Mouse (Mus musculus) CH12.LX (cell line): ENCODE measurements around the gene Sf3b3. TPM values are rescaled to one million over a fixed set of nuclear protein-coding genes. Genes with fewer than 3 reads are reported as not detected.
A peak's percentile ranks its signal among the peaks of the same experiment; 100 is the strongest.

Experiments used
- DNase-seq: peaks from one replicate; pipeline ENCODE4 v3.0.0-alpha.2; 2013; ENCODE audit errors: extremely low read depth
- H3K27ac ChIP-seq: 2 replicates; pipeline ENCODE4 v1.5.1; 2012; ENCODE audit warnings: low read depth, mild to moderate bottlenecking, control low read depth, moderate library complexity; ENCODE audit not compliant: insufficient read depth
- H3K27me3 ChIP-seq: replicated peaks from 2 replicates; pipeline ENCODE3; 2012; ENCODE audit warnings: inconsistent platforms
- H3K36me3 ChIP-seq, 2 experiments: replicated peaks in 1 of 2; 2 replicates each; pipeline versions ENCODE3 to v1.6.1; 2012; ENCODE audit warnings: inconsistent platforms in 1 of 2, low read length in 1 of 2, mild to moderate bottlenecking in 1 of 2, mixed read lengths in 1 of 2, moderate library complexity in 1 of 2; ENCODE audit not compliant: control insufficient read depth in 1 of 2, insufficient read depth in 1 of 2
- H3K4me1 ChIP-seq, 2 experiments: 2 replicates each; pipeline ENCODE4 v1.6.1; 2012; ENCODE audit warnings: inconsistent platforms in 1 of 2, moderate library complexity in 1 of 2; ENCODE audit not compliant: insufficient read depth in 2 of 2, control insufficient read depth in 1 of 2
- H3K4me2 ChIP-seq: 2 replicates; pipeline ENCODE4 v1.6.1; 2012; ENCODE audit warnings: low read depth, mild to moderate bottlenecking, control low read depth; ENCODE audit not compliant: poor library complexity, insufficient read depth, severe bottlenecking
- H3K4me3 ChIP-seq, 3 experiments: fragments of 150-350 bp in 1 of 3; sonication (generic) in 1 of 3; replicated peaks in 1 of 3; 2 replicates each; pipeline versions ENCODE3 to v1.5.1; 2011 to 2012; ENCODE audit warnings: low read depth in 2 of 3, low read length in 2 of 3, mild to moderate bottlenecking in 2 of 3, moderate library complexity in 2 of 3, control low read depth in 1 of 3, improper control_type of control experiment in 1 of 3, inconsistent platforms in 1 of 3, mixed read lengths in 1 of 3; ENCODE audit not compliant: poor library complexity in 1 of 3
- H3K79me2 ChIP-seq: replicated peaks from 2 replicates; pipeline ENCODE4 v1.6.1; 2012; ENCODE audit warnings: mild to moderate bottlenecking, moderate library complexity; ENCODE audit not compliant: control insufficient read depth, poor library complexity, insufficient read depth, severe bottlenecking; ENCODE audit errors: extremely low read depth
- H3K9ac ChIP-seq: 2 replicates; pipeline ENCODE4 v1.6.1; 2012; ENCODE audit warnings: low read depth, mild to moderate bottlenecking, control low read depth, moderate library complexity; ENCODE audit not compliant: insufficient read depth
- H3K9me3 ChIP-seq: replicated peaks from 2 replicates; pipeline ENCODE3; 2012; ENCODE audit warnings: low read length, inconsistent platforms, mixed read lengths
- CHD1 ChIP-seq: IDR thresholded peaks from 2 replicates; pipeline ENCODE4 v1.6.1; 2012; ENCODE audit warnings: low read depth, low read length, improper control_type of control experiment, inconsistent platforms
- CTCF ChIP-seq, 2 experiments: IDR thresholded peaks in 1 of 2; conservative IDR thresholded peaks in 1 of 2; 2 replicates each; pipeline ENCODE4 v1.5.1; 2011 to 2012; ENCODE audit warnings: low read depth in 2 of 2, low read length in 2 of 2, improper control_type of control experiment in 1 of 2, inconsistent platforms in 1 of 2, mild to moderate bottlenecking in 1 of 2, moderate library complexity in 1 of 2
- E2F4 ChIP-seq: IDR thresholded peaks from 2 replicates; pipeline ENCODE4 v1.6.1; 2011; ENCODE audit warnings: low read depth, low read length, improper control_type of control experiment; ENCODE audit not compliant: insufficient replicate concordance
- ELF1 ChIP-seq: IDR thresholded peaks from 2 replicates; pipeline ENCODE4 v1.6.1; 2014; ENCODE audit warnings: low read depth, mild to moderate bottlenecking, inconsistent platforms, low read length, improper control_type of control experiment
- ETS1 ChIP-seq: conservative IDR thresholded peaks from 2 replicates; pipeline ENCODE4 v1.6.1; 2012; ENCODE audit warnings: low read depth, mild to moderate bottlenecking, inconsistent platforms, low read length, improper control_type of control experiment, moderate library complexity
- GABPA ChIP-seq: IDR thresholded peaks from 2 replicates; pipeline ENCODE4 v1.6.1; 2012; ENCODE audit warnings: low read depth, low read length, improper control_type of control experiment, inconsistent platforms; ENCODE audit not compliant: insufficient replicate concordance
- HCFC1 ChIP-seq: IDR thresholded peaks from 2 replicates; pipeline ENCODE4 v1.6.1; 2012; ENCODE audit warnings: low read depth, mild to moderate bottlenecking, inconsistent platforms, low read length, improper control_type of control experiment
- JUN ChIP-seq: IDR thresholded peaks from 2 replicates; pipeline ENCODE4 v1.6.1; 2011; ENCODE audit warnings: low read depth, mild to moderate bottlenecking, low read length, improper control_type of control experiment, moderate library complexity; ENCODE audit not compliant: insufficient read depth
- JUND ChIP-seq: conservative IDR thresholded peaks from 2 replicates; pipeline ENCODE4 v1.6.1; 2011; ENCODE audit warnings: low read depth, low read length, improper control_type of control experiment
- MAFK ChIP-seq: IDR thresholded peaks from 2 replicates; pipeline ENCODE4 v1.6.1; 2011; ENCODE audit warnings: low read length, improper control_type of control experiment; ENCODE audit not compliant: insufficient replicate concordance
- MAX ChIP-seq: IDR thresholded peaks from 2 replicates; pipeline ENCODE4 v1.6.1; 2011; ENCODE audit warnings: low read length, improper control_type of control experiment
- MYC ChIP-seq: IDR thresholded peaks from 2 replicates; pipeline ENCODE4 v1.6.1; 2011; ENCODE audit warnings: low read depth, mild to moderate bottlenecking, improper control_type of control experiment, low read length
- PAX5 ChIP-seq: IDR thresholded peaks from 2 replicates; pipeline ENCODE4 v1.6.1; 2012; ENCODE audit warnings: low read length, inconsistent platforms, mixed read lengths
- POLR2AphosphoS2 ChIP-seq: IDR thresholded peaks from 2 replicates; pipeline ENCODE4 v1.6.1; 2011; ENCODE audit warnings: low read depth, low read length, improper control_type of control experiment
- RCOR1 ChIP-seq: conservative IDR thresholded peaks from 2 replicates; pipeline ENCODE4 v1.6.1; 2012; ENCODE audit warnings: low read depth, mild to moderate bottlenecking, inconsistent platforms, low read length, improper control_type of control experiment
- TBP ChIP-seq: conservative IDR thresholded peaks from 2 replicates; pipeline ENCODE4 v1.6.1; 2011; ENCODE audit warnings: low read depth, low read length, improper control_type of control experiment
- TCF12 ChIP-seq: IDR thresholded peaks from 2 replicates; pipeline ENCODE4 v1.6.1; 2014; ENCODE audit warnings: low read depth, mild to moderate bottlenecking, inconsistent platforms, low read length, improper control_type of control experiment
- UBTF ChIP-seq: IDR thresholded peaks from 2 replicates; pipeline ENCODE4 v1.6.1; 2012; ENCODE audit warnings: low read depth, mild to moderate bottlenecking, inconsistent platforms, low read length, improper control_type of control experiment, moderate library complexity
- USF1 ChIP-seq: IDR thresholded peaks from 2 replicates; pipeline ENCODE4 v1.6.1; 2014; ENCODE audit warnings: low read depth, mild to moderate bottlenecking, inconsistent platforms, low read length, improper control_type of control experiment
- USF2 ChIP-seq: conservative IDR thresholded peaks from 2 replicates; pipeline ENCODE4 v1.6.1; 2011; ENCODE audit warnings: low read depth, low read length, improper control_type of control experiment
- ZC3H11A ChIP-seq: IDR thresholded peaks from 2 replicates; pipeline ENCODE4 v1.6.1; 2012; ENCODE audit warnings: low read depth, mild to moderate bottlenecking, inconsistent platforms, low read length, improper control_type of control experiment
- ZKSCAN1 ChIP-seq: IDR thresholded peaks from 2 replicates; pipeline ENCODE4 v1.6.1; 2012; ENCODE audit warnings: low read depth, inconsistent platforms, low read length, improper control_type of control experiment, borderline replicate concordance
- dilution Hi-C: fragments of 300-500 bp; cut with MboI; formaldehyde crosslinking; loops from 2 replicates; pipeline ENCODE4 v1.14.3; 2020; ENCODE audit warnings: low sequenced_read_pairs; ENCODE audit not compliant: extremely low pct_unique_long_range_greater_than_20kb, extremely low pct_ligation_motif_present
- in situ Hi-C: fragments of 300-500 bp; cut with MboI; formaldehyde crosslinking; loops from 3 replicates; pipeline ENCODE4 v1.14.3; 2019; ENCODE audit warnings: low sequenced_read_pairs, low pct_ligation_motif_present, low pct_unique_long_range_greater_than_20kb, mixed read lengths
- polyA plus RNA-seq: library from polyadenylated mRNA; unstranded; fragments of >175 nt; gene quantifications from 2 replicates; pipeline ENCODE4 v1.2.1, GENCODE M21; 2012; ENCODE audit warnings: low read depth; ENCODE audit not compliant: insufficient read length
- total RNA-seq, 2 experiments: library from RNA; depleted of rRNA; stranded (reverse); fragments of 300-350 nt in 1 of 2; fragments of >200 nt in 1 of 2; gene quantifications; 2 replicates each; pipeline ENCODE4 v1.2.3; 2012 to 2014

Sf3b3 gene
- total and polyA plus RNA-seq, 3 experiments, result 136 to 213 (median 137) TPM

DNA sequence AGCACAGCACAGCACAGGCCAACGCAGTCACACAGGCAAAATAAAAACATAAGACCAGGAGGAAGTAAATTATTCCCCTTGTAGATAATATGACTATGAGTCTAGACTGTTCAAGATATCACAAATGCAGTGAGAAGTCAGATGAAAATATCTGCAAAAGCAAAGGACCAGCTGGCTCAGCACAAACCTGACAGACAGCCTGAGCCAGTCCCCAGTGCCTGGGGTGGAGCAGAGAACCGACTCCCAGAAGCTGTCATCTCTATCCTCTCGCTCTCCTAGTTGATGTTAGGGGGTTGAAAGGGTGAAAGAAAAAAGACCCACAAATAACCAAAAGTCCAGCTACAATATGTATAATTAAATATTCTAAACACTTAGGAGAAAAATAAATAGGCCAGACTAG lies 70.9 kb downstream of the Sf3b3 start:
- H3K79me2 ChIP-seq, result no peaks in the 10 kb centered on the region
- no peaks in the 10 kb centered on the region for H3K36me3 ChIP-seq
- H3K9ac ChIP-seq, result no peak overlapping the region
- no peak overlapping the region for H3K4me2 ChIP-seq
- H3K4me1 ChIP-seq, result peaks cover 5 to 18% of the 10 kb centered on the region in 2 experiments; a peak in 3 of 4 replicates
- peaks cover 5% of the 10 kb centered on the region for H3K9me3 ChIP-seq
- dilution Hi-C loops, result no loop called here
- TF ChIP-seq ZKSCAN1 (no peak), ZC3H11A (no peak), TBP (no peak), ETS1 (no peak), CHD1 (no peak), TCF12 (no peak), MAX (no peak), E2F4 (no peak), PAX5 (no peak), USF1 (no peak), ELF1 (no peak), POLR2AphosphoS2 (no peak), USF2 (no peak), MAFK (no peak), RCOR1 (no peak), JUND (no peak)
- no peak for DNase-seq
- H3K27ac ChIP-seq, result no peak overlapping the region
- H3K27me3 ChIP-seq, result no peaks in the 10 kb centered on the region
- in situ Hi-C loops, result no loop called here
- H3K4me3 ChIP-seq, result no peak overlapping the region

- dilution Hi-C loops, result no loop called here
- DNase-seq, result no peak
These were observed 71.3 kb downstream of the Sf3b3 start for GRCm38 (mm10) chr8:110775316-110775715.

More at GRCm38 (mm10) chr8:110775316-110775715, 71.3 kb downstream of the Sf3b3 start:
- Histone ChIP-seq H3K27me3 (no peaks in the 10 kb centered on the region), H3K36me3 (no peaks in the 10 kb centered on the region), H3K27ac (no peak overlapping the region), H3K4me1 (peaks cover 5 to 18% of the 10 kb centered on the region in 2 experiments; a peak in 3 of 4 replicates), H3K79me2 (no peaks in the 10 kb centered on the region), H3K9me3 (peaks cover 5% of the 10 kb centered on the region), H3K4me2 (no peak overlapping the region), H3K9ac (no peak overlapping the region), H3K4me3 (no peak overlapping the region)
- in situ Hi-C loops, result no loop called here
- TF ChIP-seq CTCF (conservative IDR thresholded peaks at IDR 0.05 in 1 of 2, IDR thresholded peaks at IDR 0.05 in 1 of 2; ENCODE audit: low read depth in 2 of 2, low read length in 2 of 2) (peak; percentile 26 to 31), TBP (no peak), JUN (no peak), JUND (no peak), ELF1 (no peak), MYC (no peak), GABPA (no peak), HCFC1 (no peak), UBTF (no peak)
